Mouse (Mus musculus) neural tube, embryonic 11.5 days (tissue): ENCODE results near the gene Pagr1b. TPM values are rescaled to one million over a fixed set of nuclear protein-coding genes. Genes with fewer than 3 reads are reported as not detected.

Experiments used
- ATAC-seq: fragments of 200-750 bp; cut with Nextera tagmentation; 2 replicates; pipeline ENCODE4 v1.8.0; 2017; ENCODE audit warnings: moderate number of reproducible peaks, mild to moderate bottlenecking, moderate TSS enrichment, moderate library complexity; ENCODE audit not compliant: insufficient read depth, low FRiP score, low TSS enrichment
- DNase-seq: peaks from one replicate; pipeline ENCODE4 v3.0.0-alpha.2; 2015; ENCODE audit warnings: low spot score
- H3K27ac ChIP-seq: fragments of 300-500 bp; sonication (generic); 2 replicates; pipeline ENCODE4 v1.5.1; 2014; ENCODE audit warnings: low read depth, mild to moderate bottlenecking, low read length
- H3K27me3 ChIP-seq: fragments of 300-500 bp; sonication (generic); 2 replicates; pipeline ENCODE4 v1.6.1; 2014; ENCODE audit warnings: mild to moderate bottlenecking, low read length, mixed read lengths; ENCODE audit not compliant: control insufficient read depth, insufficient read depth
- H3K36me3 ChIP-seq: fragments of 300-500 bp; sonication (generic); 2 replicates; pipeline ENCODE4 v1.6.1; 2014; ENCODE audit warnings: mild to moderate bottlenecking, low read length, moderate library complexity, mixed read lengths; ENCODE audit not compliant: control insufficient read depth, insufficient read depth
- H3K4me1 ChIP-seq: fragments of 300-500 bp; sonication (generic); 2 replicates; pipeline ENCODE4 v1.6.1; 2014; ENCODE audit warnings: low read length, mixed read lengths; ENCODE audit not compliant: control insufficient read depth, insufficient read depth
- H3K4me2 ChIP-seq: fragments of 300-500 bp; sonication (generic); 2 replicates; pipeline ENCODE4 v1.6.1; 2014; ENCODE audit warnings: low read depth, mild to moderate bottlenecking, moderate library complexity
- H3K4me3 ChIP-seq: fragments of 300-500 bp; sonication (generic); 2 replicates; pipeline ENCODE4 v1.5.1; 2014; ENCODE audit warnings: low read depth, low read length
- H3K9ac ChIP-seq: fragments of 300-500 bp; sonication (generic); 2 replicates; pipeline ENCODE4 v1.6.1; 2014; ENCODE audit warnings: mild to moderate bottlenecking, low read length
- H3K9me3 ChIP-seq: fragments of 300-500 bp; sonication (generic); 2 replicates; pipeline ENCODE4 v1.6.1; 2016; ENCODE audit warnings: low read length; ENCODE audit not compliant: control insufficient read depth
- WGBS: fragments of 180-500 bp; shearing (Covaris S2); extraction: QIAGEN DNeasy Blood & Tissue Kit; methylation state at CpG from one replicate; pipeline ENCODE4 v1.1.7; 2014; 5-methylcytosine and 5-hydroxymethylcytosine counted together
- polyA plus RNA-seq: library from polyadenylated mRNA; unstranded; fragments of >200 nt; fragmentation: Nextera tagmentation; extraction: Ambion mirVana; gene quantifications from 2 replicates; pipeline ENCODE4 v1.2.1, GENCODE M21; 2014

The Pagr1b gene
- polyA plus RNA-seq, 1 experiment from 2014 or later, result 1.1 TPM

GRCm38 (mm10) chr7:126975950-126976866, 40.1 kb downstream of the Pagr1b start, which contains the start of gene Cdiptos:
TSS of gene Cdiptos (minus strand) at chr7:126976098.
- DNase-seq (peak; percentile 98), ATAC-seq (peak; percentile 90)
- Histone ChIP-seq H3K9ac (peak within 1 kb of the TSS; percentile 96), H3K27ac (peak within 1 kb of the TSS; percentile 92), H3K4me1 (peaks cover 6% of the 10 kb centered on the region; the same call in 1 of the 2 replicates), H3K36me3 (0 out of 2 replicates have a peak, but pooled peaks cover 6% of the 10 kb centered on the region), H3K4me2 (peak within 1 kb of the TSS; percentile 89), H3K27me3 (no peaks in the 10 kb centered on the region), H3K9me3 (no peaks in the 10 kb centered on the region), H3K4me3 (peak within 1 kb of the TSS; percentile 94)
- WGBS, result under 1% methylated on average over 55 of the region's 55 CpGs

GRCm38 (mm10) chr7:126975893-126975949, 40.6 kb downstream of the Pagr1b start, which contains the start of gene Cdipt:
TSS of gene Cdipt (plus strand) at chr7:126975914.
- Histone ChIP-seq H3K9ac (peak within 1 kb of the TSS; percentile 96), H3K9me3 (no peaks in the 10 kb centered on the region), H3K36me3 (0 out of 2 replicates have a peak, but pooled peaks cover 6% of the 10 kb centered on the region), H3K27me3 (no peaks in the 10 kb centered on the region), H3K4me1 (peaks cover 6% of the 10 kb centered on the region; the same call in 1 of the 2 replicates), H3K27ac (peak within 1 kb of the TSS; percentile 92), H3K4me3 (peak within 1 kb of the TSS; percentile 94), H3K4me2 (peak within 1 kb of the TSS; percentile 89)
- DNase-seq (no peak), ATAC-seq (no peak)
- WGBS, result 0% methylated on average over 1 of the region's 1 CpGs

- Histone ChIP-seq H3K27ac (no peak overlapping the region), H3K4me1 (peaks cover 6% of the 10 kb centered on the region; the same call in 1 of the 2 replicates), H3K27me3 (no peaks in the 10 kb centered on the region), H3K36me3 (0 out of 2 replicates have a peak, but pooled peaks cover 6% of the 10 kb centered on the region), H3K4me2 (peak overlapping the region; percentile 89), H3K4me3 (peak overlapping the region; percentile 94), H3K9me3 (no peaks in the 10 kb centered on the region), H3K9ac (peak overlapping the region; percentile 96; the same call in 1 of the 2 replicates)
- WGBS, result 17% methylated on average over 8 of the region's 8 CpGs
- ATAC-seq (0 out of 2 replicates have a peak, but pooled peaks have one; percentile 25), DNase-seq (no peak)
Observed at GRCm38 (mm10) chr7:126975493-126975892, 40.8 kb downstream of the Pagr1b start.

GRCm38 (mm10) chr7:126967361-126967760, 48.9 kb downstream of the Pagr1b start:
- H3K36me3 ChIP-seq, result no peaks in the 10 kb centered on the region
- H3K9ac ChIP-seq, result no peak overlapping the region
- no peak for DNase-seq
- no peak overlapping the region for H3K4me2 ChIP-seq
- no peaks in the 10 kb centered on the region for H3K4me1 ChIP-seq
- no peak overlapping the region for H3K27ac ChIP-seq
- 71% methylated on average over 6 of the region's 6 CpGs for WGBS
- H3K4me3 ChIP-seq, result no peak overlapping the region
- no peaks in the 10 kb centered on the region for H3K9me3 ChIP-seq
- no peak for ATAC-seq
- peaks cover 6% of the 10 kb centered on the region; the same call in 1 of the 2 replicates for H3K27me3 ChIP-seq

GRCm38 (mm10) chr7:126965568-126965967, 50.7 kb downstream of the Pagr1b start:
- Histone ChIP-seq H3K4me3 (no peak overlapping the region), H3K36me3 (no peaks in the 10 kb centered on the region), H3K4me1 (no peaks in the 10 kb centered on the region), H3K9ac (no peak overlapping the region), H3K27me3 (peaks cover 8% of the 10 kb centered on the region; the same call in 1 of the 2 replicates), H3K4me2 (no peak overlapping the region), H3K9me3 (no peaks in the 10 kb centered on the region), H3K27ac (no peak overlapping the region)
- 71% methylated on average over 3 of the region's 3 CpGs for WGBS
- ATAC-seq (no peak), DNase-seq (no peak)

- DNase-seq (peak; percentile 55), ATAC-seq (no peak)
- Histone ChIP-seq H3K4me2 (no peak overlapping the region), H3K27me3 (peaks cover 8% of the 10 kb centered on the region; the same call in 1 of the 2 replicates), H3K9me3 (no peaks in the 10 kb centered on the region), H3K4me3 (no peak overlapping the region), H3K27ac (no peak overlapping the region), H3K9ac (no peak overlapping the region), H3K4me1 (no peaks in the 10 kb centered on the region), H3K36me3 (no peaks in the 10 kb centered on the region)
- WGBS, result 25% methylated on average over 19 of the region's 19 CpGs
Observed at GRCm38 (mm10) chr7:126963548-126964286, 52.6 kb downstream of the Pagr1b start.

- Histone ChIP-seq H3K9ac (no peak overlapping the region), H3K4me3 (no peak overlapping the region), H3K4me1 (no peaks in the 10 kb centered on the region), H3K27me3 (peaks cover 8% of the 10 kb centered on the region; the same call in 1 of the 2 replicates), H3K4me2 (no peak overlapping the region), H3K9me3 (no peaks in the 10 kb centered on the region), H3K36me3 (no peaks in the 10 kb centered on the region), H3K27ac (no peak overlapping the region)
- DNase-seq (no peak), ATAC-seq (no peak)
- 90% methylated on average over 4 of the region's 4 CpGs for WGBS
Observed at GRCm38 (mm10) chr7:126961965-126962364, 54.3 kb downstream of the Pagr1b start.

GRCm38 (mm10) chr7:126961095-126961494, 55.2 kb downstream of the Pagr1b start:
- no peak overlapping the region for H3K4me3 ChIP-seq
- no peak overlapping the region for H3K27ac ChIP-seq
- WGBS, result 84% methylated on average over 5 of the region's 5 CpGs
- DNase-seq (no peak), ATAC-seq (no peak)
- H3K4me1 ChIP-seq, result no peaks in the 10 kb centered on the region
- H3K36me3 ChIP-seq, result no peaks in the 10 kb centered on the region
- H3K9ac ChIP-seq, result no peak overlapping the region
- H3K27me3 ChIP-seq, result peaks cover 8% of the 10 kb centered on the region; the same call in 1 of the 2 replicates
- no peak overlapping the region for H3K4me2 ChIP-seq
- no peaks in the 10 kb centered on the region for H3K9me3 ChIP-seq
